Mouse (Mus musculus): ENCODE results near the gene Dcaf5. TPM values are rescaled to one million over a fixed set of nuclear protein-coding genes. Genes with fewer than 3 reads are reported as not detected.

Dcaf5 gene
- polyA plus RNA-seq, 1 experiment from 2014 or later: 14.2 TPM

DNA sequence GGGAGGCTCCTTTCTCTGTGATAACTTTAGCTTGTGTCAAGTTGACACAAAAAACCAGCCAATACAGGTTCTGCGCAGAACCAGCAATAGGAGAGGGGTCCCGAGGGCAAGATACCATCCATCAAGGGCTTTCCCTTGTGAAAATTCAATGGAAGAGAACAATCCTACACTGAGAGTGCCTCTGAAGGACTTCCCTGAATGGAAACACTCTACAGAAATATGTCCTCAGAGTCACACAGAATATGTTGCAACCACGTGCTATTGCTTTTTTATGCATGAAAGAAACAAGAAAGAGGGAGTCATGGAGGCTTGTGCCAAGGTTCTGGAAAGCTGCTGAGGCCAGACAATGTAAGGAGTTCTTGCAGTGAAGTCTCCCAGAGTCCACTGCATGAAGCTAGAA, 131.9 kb downstream of the Dcaf5 start:
- Histone ChIP-seq H3K27me3 (no peaks in the 10 kb centered on the region), H3K9ac (no peak overlapping the region), H3K4me1 (peaks cover 3% of the 10 kb centered on the region; the same call in 1 of the 2 replicates), H3K4me3 (no peak overlapping the region), H3K36me3 (no peaks in the 10 kb centered on the region), H3K4me2 (no peak overlapping the region), H3K27ac (no peak overlapping the region), H3K9me3 (no peaks in the 10 kb centered on the region)
- 92% methylated on average over 3 of the region's 3 CpGs for WGBS
- ATAC-seq (ENCODE audit: insufficient number of reproducible peaks, insufficient read depth, low FRiP score, low TSS enrichment, low read depth): no peak

DNA sequence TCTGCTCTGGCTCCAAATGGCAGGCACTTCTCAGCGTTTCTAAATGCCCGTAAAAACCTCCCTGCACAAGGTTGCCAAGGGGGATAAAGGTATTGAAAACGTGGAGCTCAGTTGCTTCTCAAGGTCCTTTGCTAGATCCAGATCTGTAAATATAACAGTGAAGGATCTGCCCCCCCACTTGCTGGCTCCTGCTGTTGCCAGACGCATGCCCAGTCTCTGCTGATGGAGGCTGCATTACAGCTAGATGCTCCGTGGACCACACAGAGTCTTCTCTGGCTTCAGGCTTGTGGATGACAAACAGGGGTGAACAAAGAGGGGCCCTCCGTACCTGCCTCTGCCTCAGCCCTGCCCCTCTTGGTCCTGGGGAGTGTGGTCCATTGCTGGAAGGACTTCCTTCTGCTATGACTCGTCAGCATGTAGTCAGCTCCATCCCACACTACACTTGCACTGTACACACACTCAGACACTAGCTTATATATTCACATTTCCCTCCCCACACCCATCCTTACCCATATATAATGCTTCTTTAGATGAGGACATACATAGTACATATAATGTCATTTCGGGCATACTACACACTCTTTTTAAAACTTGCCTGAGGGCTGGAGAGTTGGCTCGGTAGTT, 135.5 kb downstream of the Dcaf5 start:
- H3K27ac ChIP-seq: peak overlapping the region; percentile 22; the same call in 1 of the 2 replicates
- no peaks in the 10 kb centered on the region for H3K36me3 ChIP-seq
- WGBS: 67% methylated on average over 9 of the region's 9 CpGs
- H3K4me1 ChIP-seq: no peaks in the 10 kb centered on the region
- H3K27me3 ChIP-seq: no peaks in the 10 kb centered on the region
- ATAC-seq (ENCODE audit: insufficient number of reproducible peaks, insufficient read depth, low FRiP score, low TSS enrichment, low read depth): no peak
- H3K4me2 ChIP-seq: no peak overlapping the region
- H3K4me3 ChIP-seq: no peak overlapping the region
- 0 out of 2 replicates have a peak overlapping the region, but pooled peaks have one; percentile 27 for H3K9ac ChIP-seq
- H3K9me3 ChIP-seq: no peaks in the 10 kb centered on the region

DNA sequence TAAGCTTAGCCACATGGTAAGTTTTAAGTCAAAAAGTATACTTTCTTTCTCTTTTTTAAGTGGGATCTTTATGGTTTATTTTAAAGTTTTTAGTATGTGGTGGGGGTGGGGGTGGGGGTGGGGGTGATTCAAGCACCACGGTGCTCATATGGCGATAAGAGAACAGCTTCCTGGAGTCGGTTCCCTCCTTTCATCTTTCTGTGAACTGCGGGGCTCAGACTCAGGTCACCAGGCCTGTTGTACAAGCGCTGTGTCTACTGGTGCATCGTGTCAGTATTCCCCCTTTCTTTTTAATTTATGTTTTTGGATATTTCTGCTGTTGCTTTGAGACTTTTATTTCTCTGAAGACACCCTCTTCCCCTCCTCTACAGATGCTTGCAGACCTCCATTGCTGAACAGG, 137.7 kb downstream of the Dcaf5 start:
- Histone ChIP-seq H3K36me3 (no peaks in the 10 kb centered on the region), H3K4me1 (peaks cover 4% of the 10 kb centered on the region; the same call in 1 of the 2 replicates), H3K27ac (no peak overlapping the region), H3K9me3 (no peaks in the 10 kb centered on the region), H3K9ac (no peak overlapping the region), H3K4me3 (no peak overlapping the region), H3K27me3 (no peaks in the 10 kb centered on the region), H3K4me2 (no peak overlapping the region)
- no peak for ATAC-seq (ENCODE audit: insufficient number of reproducible peaks, insufficient read depth, low FRiP score, low TSS enrichment, low read depth)
- 73% methylated on average over 6 of the region's 6 CpGs for WGBS

DNA sequence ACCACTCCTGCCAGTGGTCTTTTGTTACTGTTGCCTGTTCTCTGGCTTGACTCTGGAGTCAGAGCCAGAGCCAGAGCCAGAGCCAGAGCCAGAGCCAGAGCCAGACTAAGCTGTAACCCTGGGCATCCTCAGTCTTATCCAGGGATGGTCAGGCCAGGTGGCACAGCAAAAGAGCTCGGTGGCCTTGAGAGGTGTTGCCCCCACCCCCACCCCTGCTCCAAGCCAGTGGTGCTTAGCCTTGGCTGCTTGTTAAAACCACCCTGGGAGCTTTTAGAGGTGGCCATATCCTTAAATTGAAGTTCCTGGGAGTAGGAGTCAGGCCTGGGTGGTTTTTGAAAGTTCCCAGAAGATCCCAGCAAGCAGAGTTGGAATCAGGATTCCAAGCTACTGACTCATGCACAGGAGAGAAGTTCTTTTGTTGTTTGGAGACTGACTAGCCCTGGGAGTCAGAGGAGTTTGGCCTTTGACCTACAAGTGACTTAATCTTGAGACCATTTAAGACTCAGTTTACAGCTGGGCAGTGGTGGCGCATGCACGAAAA, 144.4 kb downstream of the Dcaf5 start:
- H3K9ac ChIP-seq: no peak overlapping the region
- ATAC-seq (ENCODE audit: insufficient number of reproducible peaks, insufficient read depth, low FRiP score, low TSS enrichment, low read depth): no peak
- 43% methylated on average over 3 of the region's 3 CpGs for WGBS
- no peak overlapping the region for H3K27ac ChIP-seq
- H3K27me3 ChIP-seq: no peaks in the 10 kb centered on the region
- no peaks in the 10 kb centered on the region for H3K36me3 ChIP-seq
- H3K9me3 ChIP-seq: no peaks in the 10 kb centered on the region
- H3K4me1 ChIP-seq: peaks cover 13% of the 10 kb centered on the region
- H3K4me3 ChIP-seq: no peak overlapping the region
- H3K4me2 ChIP-seq: no peak overlapping the region

DNA sequence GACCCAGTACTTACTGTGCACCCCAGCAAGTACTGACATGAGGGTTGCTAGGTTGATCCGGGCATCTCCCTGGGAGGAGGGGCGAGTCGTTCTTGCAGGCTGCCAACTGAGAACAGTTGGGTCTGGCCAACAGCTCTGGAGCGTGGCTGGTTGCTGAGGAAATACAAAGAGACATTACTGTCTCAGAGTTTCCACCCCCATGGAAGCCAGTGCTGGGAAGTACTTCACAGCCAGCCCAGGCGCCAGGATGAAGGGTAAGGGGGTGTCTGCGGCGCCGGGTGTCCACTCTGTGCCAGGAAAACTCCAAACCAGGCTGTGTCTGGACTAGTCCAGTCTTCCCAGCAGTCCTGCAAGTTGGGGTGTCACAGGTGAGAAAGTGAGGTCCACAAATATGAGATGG, 145.4 kb downstream of the Dcaf5 start:
- H3K36me3 ChIP-seq: no peaks in the 10 kb centered on the region
- H3K4me2 ChIP-seq: no peak overlapping the region
- no peak overlapping the region for H3K9ac ChIP-seq
- peaks cover 13% of the 10 kb centered on the region for H3K4me1 ChIP-seq
- no peak for ATAC-seq (ENCODE audit: insufficient number of reproducible peaks, insufficient read depth, low FRiP score, low TSS enrichment, low read depth)
- WGBS: 87% methylated on average over 8 of the region's 8 CpGs
- no peaks in the 10 kb centered on the region for H3K27me3 ChIP-seq
- no peak overlapping the region for H3K27ac ChIP-seq
- H3K9me3 ChIP-seq: no peaks in the 10 kb centered on the region
- no peak overlapping the region for H3K4me3 ChIP-seq

DNA sequence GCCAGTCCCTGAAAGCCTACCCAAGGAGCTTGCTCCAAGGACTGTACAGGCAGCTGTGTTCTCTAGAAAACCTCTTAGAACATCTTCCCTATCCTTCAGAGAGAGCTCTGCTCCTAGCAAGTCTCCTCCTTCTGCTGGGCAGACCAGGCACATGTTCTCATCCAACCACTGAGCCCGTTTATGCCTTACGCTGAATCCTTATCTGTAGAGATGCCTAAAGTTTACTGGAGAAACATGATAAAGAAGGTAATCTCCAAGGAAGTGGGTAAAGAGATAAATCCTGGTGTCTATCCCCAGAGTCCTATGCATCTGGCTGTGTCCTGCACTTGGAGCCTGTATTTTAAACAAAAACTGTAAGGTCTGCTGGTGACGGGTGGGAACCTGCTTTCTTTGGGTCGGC, 145.9 kb downstream of the Dcaf5 start:
- H3K4me2 ChIP-seq: no peak overlapping the region
- peaks cover 13% of the 10 kb centered on the region for H3K4me1 ChIP-seq
- H3K4me3 ChIP-seq: no peak overlapping the region
- no peak for ATAC-seq (ENCODE audit: insufficient number of reproducible peaks, insufficient read depth, low FRiP score, low TSS enrichment, low read depth)
- H3K27me3 ChIP-seq: no peaks in the 10 kb centered on the region
- no peaks in the 10 kb centered on the region for H3K9me3 ChIP-seq
- H3K36me3 ChIP-seq: no peaks in the 10 kb centered on the region
- H3K27ac ChIP-seq: no peak overlapping the region
- H3K9ac ChIP-seq: no peak overlapping the region
- 92% methylated on average over 4 of the region's 4 CpGs for WGBS

DNA sequence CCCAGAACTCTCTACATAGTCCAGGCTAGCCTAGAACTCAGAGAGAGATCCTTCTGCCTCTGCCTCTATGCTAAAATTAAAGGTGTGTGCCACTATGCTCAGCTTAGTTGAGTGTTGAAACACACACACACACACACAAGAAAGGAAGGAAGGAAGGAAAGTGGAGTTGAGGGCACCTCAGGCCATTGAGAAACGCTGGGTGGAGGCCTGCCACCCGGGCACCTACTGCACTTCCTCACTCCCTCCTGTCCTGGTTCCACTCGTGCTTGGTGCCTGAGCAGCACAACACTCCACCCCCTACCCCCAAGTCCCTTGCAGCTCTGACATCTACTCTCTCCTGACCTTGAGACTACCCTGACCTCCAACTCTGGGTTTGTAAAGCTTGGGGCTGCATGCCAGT, 146.7 kb downstream of the Dcaf5 start:
- no peak overlapping the region for H3K4me3 ChIP-seq
- peaks cover 11% of the 10 kb centered on the region for H3K4me1 ChIP-seq
- H3K9ac ChIP-seq: no peak overlapping the region
- H3K36me3 ChIP-seq: no peaks in the 10 kb centered on the region
- ATAC-seq (ENCODE audit: insufficient number of reproducible peaks, insufficient read depth, low FRiP score, low TSS enrichment, low read depth): no peak
- H3K27me3 ChIP-seq: no peaks in the 10 kb centered on the region
- H3K27ac ChIP-seq: no peak overlapping the region
- WGBS: 84% methylated on average over 3 of the region's 3 CpGs
- H3K4me2 ChIP-seq: no peak overlapping the region
- no peaks in the 10 kb centered on the region for H3K9me3 ChIP-seq

DNA sequence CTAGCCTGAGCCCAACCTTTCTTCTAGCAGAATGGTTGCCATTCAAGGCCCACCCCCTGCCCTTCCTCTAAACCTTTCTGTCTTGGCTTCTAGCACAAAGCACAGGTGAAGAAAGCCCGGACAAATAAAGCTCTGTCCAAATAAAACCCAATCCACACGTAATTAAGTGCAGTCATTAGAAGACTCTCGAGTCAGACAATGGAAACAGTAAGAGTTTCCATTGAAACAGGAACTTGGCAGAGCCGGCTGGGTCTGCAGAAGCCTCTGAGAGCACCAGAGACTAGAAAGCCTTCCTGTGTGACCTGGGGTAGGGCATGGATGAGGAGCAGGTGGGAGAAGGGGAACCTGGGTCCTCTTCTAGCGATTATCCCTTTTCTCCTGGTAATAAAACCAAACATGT, 150.5 kb downstream of the Dcaf5 start:
- H3K9me3 ChIP-seq: no peaks in the 10 kb centered on the region

More for the DNA sequence above, 150.5 kb downstream of the Dcaf5 start:
- no peak for ATAC-seq (ENCODE audit: insufficient number of reproducible peaks, insufficient read depth, low FRiP score, low TSS enrichment, low read depth)
- Histone ChIP-seq H3K27me3 (no peaks in the 10 kb centered on the region), H3K36me3 (no peaks in the 10 kb centered on the region), H3K4me2 (no peak overlapping the region), H3K27ac (no peak overlapping the region), H3K9ac (no peak overlapping the region), H3K4me3 (no peak overlapping the region), H3K4me1 (peaks cover 2% of the 10 kb centered on the region; the same call in 1 of the 2 replicates)
- WGBS: 55% methylated on average over 5 of the region's 5 CpGs

Small RNAs within 50 kb of the gene (microRNA-seq; reads per million reads assigned to microRNA genes)
- 29.4 reads per million, percentile 39 among the genes with 10 or more reads in this experiment for gene Mir1843a

Other genes starting within 250 kb of the Dcaf5 start
- gene Actn1, start 176.2 kb downstream of the Dcaf5 start, polyA plus RNA-seq (2015; fragmentation: Nextera tagmentation; extraction: Ambion mirVana): 37.5 and 39.4 TPM in 2 replicates
- gene Exd2, start 26.5 kb upstream of the Dcaf5 start, polyA plus RNA-seq (2015; fragmentation: Nextera tagmentation; extraction: Ambion mirVana): 28.1 and 30.5 TPM in 2 replicates
- 12.2 and 13.4 TPM in 2 replicates for gene Galnt16, start 81.7 kb upstream of the Dcaf5 start, polyA plus RNA-seq (2015; fragmentation: Nextera tagmentation; extraction: Ambion mirVana)
- 23.4 and 24.2 TPM in 2 replicates for gene Slc39a9, start 207.3 kb upstream of the Dcaf5 start, polyA plus RNA-seq (2015; fragmentation: Nextera tagmentation; extraction: Ambion mirVana)
- gene Erh, start 207.7 kb upstream of the Dcaf5 start, polyA plus RNA-seq (2015; fragmentation: Nextera tagmentation; extraction: Ambion mirVana): 316 and 333 TPM in 2 replicates